11 mouse cellular contexts compared by ENCODE assay signal in the genomic region with DNA sequence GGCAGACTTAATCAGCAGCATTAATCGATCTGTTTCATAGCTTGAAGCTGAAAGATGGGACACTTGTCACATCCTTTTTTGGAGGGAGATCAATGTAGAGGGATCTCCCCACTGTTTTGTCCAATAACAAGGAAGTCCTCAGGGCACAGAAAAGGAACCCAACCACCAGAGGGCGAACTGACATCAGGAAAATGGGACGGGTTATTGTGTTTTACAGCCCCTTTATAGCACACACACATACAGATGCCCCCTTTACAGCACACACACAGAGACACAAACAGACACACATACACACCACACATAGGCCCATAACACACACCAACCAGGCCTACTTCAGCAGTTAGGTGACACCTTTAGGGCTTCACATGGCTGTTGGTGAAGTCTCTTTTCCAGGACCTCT. TPM values are rescaled to one million over a fixed set of nuclear protein-coding genes. Genes with fewer than 3 reads are reported as not detected.
DNase-seq lines count a peak whose midpoint lies in the region; ATAC-seq and TF ChIP-seq lines count a peak whose summit lies in the region.
"Had no signal": no experiment of that assay in that cellular context is flagged by ENCODE, and none has a peak within 500 bp of the region (broad histone marks: within the 10 kb centered on the region; RNA-seq: fewer than 3 reads in every experiment).

No protein-coding gene starts in this region.

- no peaks in the 10 kb centered on the region for H3K27me3 ChIP-seq in forebrain, postnatal 0 days (ENCODE audit: insufficient read depth, low read length)
- no peaks in the 10 kb centered on the region for H3K27me3 ChIP-seq in forebrain, embryonic 15.5 days

- H3K36me3 ChIP-seq in forebrain, postnatal 0 days (ENCODE audit: insufficient read depth), result no peaks in the 10 kb centered on the region
- H3K36me3 ChIP-seq in forebrain, embryonic 15.5 days, result no peaks in the 10 kb centered on the region

- H3K4me3 ChIP-seq in forebrain, postnatal 0 days (ENCODE audit: low read depth, low read length), result no peak overlapping the region
- H3K4me3 ChIP-seq in forebrain, embryonic 15.5 days, result no peak overlapping the region

- H3K27ac ChIP-seq in forebrain, postnatal 0 days (ENCODE audit: low read depth, low read length), result no peak overlapping the region
- H3K27ac ChIP-seq in forebrain, embryonic 15.5 days (replicated peaks), result no peak overlapping the region

- H3K9ac ChIP-seq in forebrain, postnatal 0 days, result no peak overlapping the region
- no peak overlapping the region for H3K9ac ChIP-seq in forebrain, embryonic 15.5 days (replicated peaks)

- no peaks in the 10 kb centered on the region for H3K9me3 ChIP-seq in forebrain, postnatal 0 days (ENCODE audit: low read length)
- H3K9me3 ChIP-seq in forebrain, embryonic 15.5 days, result no peaks in the 10 kb centered on the region

- TF ChIP-seq CTCF in forebrain, postnatal 0 days (IDR thresholded peaks at IDR 0.05; ENCODE audit: low read depth), result peak; percentile 54

- 31% methylated on average over 3 of the region's 3 CpGs for WGBS in forebrain, postnatal 0 days
- 29% methylated on average over 3 of the region's 3 CpGs for WGBS in forebrain, embryonic 15.5 days

- no peaks in the 10 kb centered on the region for H3K4me1 ChIP-seq in forebrain, postnatal 0 days (ENCODE audit: insufficient read depth)
- H3K4me1 ChIP-seq in forebrain, embryonic 15.5 days, result no peaks in the 10 kb centered on the region

- intact Hi-C loops in left cerebral cortex, postnatal 25 days (cut with DNase I), result loop anchor here (2.0 to 5.0 kb wide), 3 partner anchors 46 to 889 kb away; no protein-coding TSS in a partner anchor

- no peak for ATAC-seq in forebrain, postnatal 0 days
- no peak for ATAC-seq in forebrain, embryonic 15.5 days (replicated peaks)

- DNase-seq in forebrain, postnatal 0 days, result peak; percentile 26
- DNase-seq in testis, postnatal 10 days (ENCODE audit: low spot score), result peak; percentile 47
- DNase-seq in testis, postnatal 14 days (ENCODE audit: low spot score), result no peak
- peak; percentile 0 for DNase-seq in forelimb bud, embryonic 11.5 days (ENCODE audit: low read depth, low spot score)
- peak; percentile 10 to 38 for DNase-seq in left cerebral cortex, postnatal 25 days (ENCODE audit: low spot score in 2 of 2)
- peak; percentile 12 for DNase-seq in right cerebral cortex, adult 18-20 months
- no peak for DNase-seq in c-Kit-positive CD71-positive TER-119-positive erythroid progenitor cells, embryonic 14.5 days (ENCODE audit: low spot score)

- no peak overlapping the region for H3K4me2 ChIP-seq in forebrain, postnatal 0 days (ENCODE audit: low read depth)
- H3K4me2 ChIP-seq in forebrain, embryonic 15.5 days (replicated peaks), result no peak overlapping the region

RNA-seq across cellular contexts. Expression of a gene that starts 21.2 kb away (rescaled TPM):
- 0.23 and 0.24 TPM in 2 replicates for total RNA-seq in forebrain, postnatal 0 days (2014; rRNA removed)
- 0.06 TPM in 2 replicates for polyA plus RNA-seq in forebrain, postnatal 0 days (2015; fragmentation: Nextera tagmentation; extraction: Ambion mirVana)
- polyA plus RNA-seq in forebrain, embryonic 15.5 days (2015; fragmentation: Nextera tagmentation; extraction: Ambion mirVana), result 0.09 TPM in 2 replicates
- 1 to 10 TPM in 1 of 2 experiments, not detected in 1; 1.1 TPM for total RNA-seq in left cerebral cortex, postnatal 25 days (2021)
- total RNA-seq: gastrocnemius, postnatal 36 days had no signal

RNA-seq across cellular contexts. Expression of a gene that starts 40.0 kb away (rescaled TPM):
- total RNA-seq in forebrain, postnatal 0 days (2014; rRNA removed), result 0.23 and 0.81 TPM in 2 replicates
- polyA plus RNA-seq in forebrain, postnatal 0 days (2015; fragmentation: Nextera tagmentation; extraction: Ambion mirVana), result not detected in 2 replicates
- not detected in 2 replicates for polyA plus RNA-seq in forebrain, embryonic 15.5 days (2015; fragmentation: Nextera tagmentation; extraction: Ambion mirVana)
- not detected for total RNA-seq in left cerebral cortex, postnatal 25 days (2021)
- total RNA-seq: gastrocnemius, postnatal 36 days had no signal
- polyA plus RNA-seq: liver, embryonic 16.5 days; testis, adult 2 months had no signal

RNA-seq across cellular contexts. Expression of a gene that starts 50.4 kb away (rescaled TPM):
- total RNA-seq in forebrain, postnatal 0 days (2014; rRNA removed), result 16.8 and 16.9 TPM in 2 replicates
- 3.6 and 7.5 TPM in 2 replicates for polyA plus RNA-seq in forebrain, postnatal 0 days (2015; fragmentation: Nextera tagmentation; extraction: Ambion mirVana)
- polyA plus RNA-seq in forebrain, embryonic 15.5 days (2015; fragmentation: Nextera tagmentation; extraction: Ambion mirVana), result 8.8 and 9.1 TPM in 2 replicates
- 10 to 100 TPM; 38.7 to 41.2 TPM for total RNA-seq in left cerebral cortex, postnatal 25 days (2021)

Comparison
In these comparisons a context has a peak if more than half of its experiments do, and no peak if none do; other contexts are left out.
1. DNase-seq: peak in forebrain, postnatal 0 days (single experiment), testis, postnatal 10 days (single experiment), forelimb bud, embryonic 11.5 days (single experiment), left cerebral cortex, postnatal 25 days (2 of 2) and right cerebral cortex, adult 18-20 months (single experiment); none in testis, postnatal 14 days (single experiment) and c-Kit-positive CD71-positive TER-119-positive erythroid progenitor cells, embryonic 14.5 days (single experiment).